Mouse (Mus musculus): ENCODE results near the gene Bsph2. TPM values are rescaled to one million over a fixed set of nuclear protein-coding genes. Genes with fewer than 3 reads are reported as not detected.

Gene Bsph2
- polyA plus RNA-seq (2016; fragmentation: Nextera tagmentation; extraction: Ambion mirVana): not detected in 2 replicates

GRCm38 (mm10) chr7:13570967-13571366 lies at the start of gene Bsph2:
Bsph2 (minus strand) TSS chr7:13571067.
- ATAC-seq: no peak
- H3K4me3 ChIP-seq: no peak within 1 kb of the TSS
- no peak within 1 kb of the TSS for H3K4me2 ChIP-seq
- H3K27ac ChIP-seq: no peak within 1 kb of the TSS
- no peaks in the 10 kb centered on the region for H3K36me3 ChIP-seq
- no peaks in the 10 kb centered on the region for H3K27me3 ChIP-seq (replicated peaks)
- no peak within 1 kb of the TSS for H3K9ac ChIP-seq
- H3K4me1 ChIP-seq: no peaks in the 10 kb centered on the region
- H3K9me3 ChIP-seq (replicated peaks): 0 out of 2 replicates have a peak, but pooled peaks cover 4% of the 10 kb centered on the region

GRCm38 (mm10) chr7:13511539-13511938 lies 59.3 kb downstream of the Bsph2 start:
- Histone ChIP-seq H3K36me3 (no peaks in the 10 kb centered on the region), H3K27me3 (replicated peaks) (no peaks in the 10 kb centered on the region), H3K27ac (no peak overlapping the region), H3K4me3 (no peak overlapping the region), H3K4me1 (no peaks in the 10 kb centered on the region), H3K9me3 (replicated peaks) (no peaks in the 10 kb centered on the region), H3K4me2 (no peak overlapping the region), H3K9ac (no peak overlapping the region)
- 36% methylated on average over 1 of the region's 1 CpGs for WGBS (ENCODE audit: insufficient replicate concordance)
- no peak for ATAC-seq

Other genes with a start within 250 kb of the Bsph2 start
- 1.2 and 1.5 TPM in 2 replicates for gene Pla2g4c, start 246.4 kb downstream of the Bsph2 start, polyA plus RNA-seq (2016; fragmentation: Nextera tagmentation; extraction: Ambion mirVana)
- 0.10 TPM in 1 of 2 replicates, not detected in the other for gene Cabp5, start 172.9 kb downstream of the Bsph2 start, polyA plus RNA-seq (2016; fragmentation: Nextera tagmentation; extraction: Ambion mirVana)
- not detected in 2 replicates for gene Bsph1, start 120.2 kb downstream of the Bsph2 start, polyA plus RNA-seq (2016; fragmentation: Nextera tagmentation; extraction: Ambion mirVana)
- gene Sult2a5, start 52.9 kb upstream of the Bsph2 start, polyA plus RNA-seq (2016; fragmentation: Nextera tagmentation; extraction: Ambion mirVana): not detected in 2 replicates
- not detected in 2 replicates for gene Sult2a2, start 162.4 kb upstream of the Bsph2 start, polyA plus RNA-seq (2016; fragmentation: Nextera tagmentation; extraction: Ambion mirVana)